Mouse (Mus musculus): ENCODE measurements around the gene Kirrel3. TPM values are rescaled to one million over a fixed set of nuclear protein-coding genes. Genes with fewer than 3 reads are reported as not detected.

Gene Kirrel3
- polyA plus RNA-seq, 1 experiment, result not detected

- Histone ChIP-seq H3K4me1 (ENCODE audit: control insufficient read depth, insufficient read depth, insufficient read length, low read length) (no peaks in the 10 kb centered on the region), H3K4me3 (ENCODE audit: insufficient read depth, low read depth, low read length) (no peak overlapping the region), H3K27ac (replicated peaks; ENCODE audit: low read depth, low read length) (no peak overlapping the region)
Measured at GRCm38 (mm10) chr9:34942122-34942831, 456.6 kb downstream of the Kirrel3 start.

GRCm38 (mm10) chr9:34942996-34943395 lies 457.3 kb downstream of the Kirrel3 start:
- no peak overlapping the region for H3K4me3 ChIP-seq (ENCODE audit: insufficient read depth, low read depth, low read length)

GRCm38 (mm10) chr9:34945301-34945700 lies 459.6 kb downstream of the Kirrel3 start:
- Histone ChIP-seq H3K4me1 (ENCODE audit: control insufficient read depth, insufficient read depth, insufficient read length, low read length) (no peaks in the 10 kb centered on the region), H3K27ac (replicated peaks; ENCODE audit: low read depth, low read length) (no peak overlapping the region), H3K4me3 (ENCODE audit: insufficient read depth, low read depth, low read length) (no peak overlapping the region)

More at GRCm38 (mm10) chr9:34942996-34943395, 457.3 kb downstream of the Kirrel3 start:
- Histone ChIP-seq H3K27ac (replicated peaks; ENCODE audit: low read depth, low read length) (no peak overlapping the region), H3K4me1 (ENCODE audit: control insufficient read depth, insufficient read depth, insufficient read length, low read length) (no peaks in the 10 kb centered on the region)

GRCm38 (mm10) chr9:34947258-34947657 lies 461.6 kb downstream of the Kirrel3 start:
- H3K4me1 ChIP-seq (ENCODE audit: control insufficient read depth, insufficient read depth, insufficient read length, low read length), result no peaks in the 10 kb centered on the region
- H3K4me3 ChIP-seq (ENCODE audit: insufficient read depth, low read depth, low read length), result no peak overlapping the region
- H3K27ac ChIP-seq (replicated peaks; ENCODE audit: low read depth, low read length), result no peak overlapping the region

GRCm38 (mm10) chr9:34947717-34948116 lies 462.0 kb downstream of the Kirrel3 start:
- no peak overlapping the region for H3K27ac ChIP-seq (replicated peaks; ENCODE audit: low read depth, low read length)
- no peaks in the 10 kb centered on the region for H3K4me1 ChIP-seq (ENCODE audit: control insufficient read depth, insufficient read depth, insufficient read length, low read length)
- no peak overlapping the region for H3K4me3 ChIP-seq (ENCODE audit: insufficient read depth, low read depth, low read length)

GRCm38 (mm10) chr9:34953420-34953819 lies 467.7 kb downstream of the Kirrel3 start:
- H3K4me1 ChIP-seq (ENCODE audit: control insufficient read depth, insufficient read depth, insufficient read length, low read length), result no peaks in the 10 kb centered on the region
- H3K4me3 ChIP-seq (ENCODE audit: insufficient read depth, low read depth, low read length), result no peak overlapping the region
- no peak overlapping the region for H3K27ac ChIP-seq (replicated peaks; ENCODE audit: low read depth, low read length)

GRCm38 (mm10) chr9:34954212-34954611 lies 468.5 kb downstream of the Kirrel3 start:
- H3K27ac ChIP-seq (replicated peaks; ENCODE audit: low read depth, low read length), result no peak overlapping the region
- H3K4me3 ChIP-seq (ENCODE audit: insufficient read depth, low read depth, low read length), result no peak overlapping the region
- H3K4me1 ChIP-seq (ENCODE audit: control insufficient read depth, insufficient read depth, insufficient read length, low read length), result no peaks in the 10 kb centered on the region

GRCm38 (mm10) chr9:34956512-34956911 lies 470.8 kb downstream of the Kirrel3 start:
- Histone ChIP-seq H3K4me1 (ENCODE audit: control insufficient read depth, insufficient read depth, insufficient read length, low read length) (peaks cover 10% of the 10 kb centered on the region), H3K4me3 (ENCODE audit: insufficient read depth, low read depth, low read length) (no peak overlapping the region), H3K27ac (replicated peaks; ENCODE audit: low read depth, low read length) (no peak overlapping the region)

GRCm38 (mm10) chr9:34957691-34958090 lies 472.0 kb downstream of the Kirrel3 start:
- Histone ChIP-seq H3K4me1 (ENCODE audit: control insufficient read depth, insufficient read depth, insufficient read length, low read length) (peaks cover 10% of the 10 kb centered on the region), H3K27ac (replicated peaks; ENCODE audit: low read depth, low read length) (no peak overlapping the region), H3K4me3 (ENCODE audit: insufficient read depth, low read depth, low read length) (no peak overlapping the region)

- H3K27ac ChIP-seq (replicated peaks; ENCODE audit: low read depth, low read length), result no peak overlapping the region
- peaks cover 14% of the 10 kb centered on the region for H3K4me1 ChIP-seq (ENCODE audit: control insufficient read depth, insufficient read depth, insufficient read length, low read length)
- H3K4me3 ChIP-seq (ENCODE audit: insufficient read depth, low read depth, low read length), result no peak overlapping the region
Measured at GRCm38 (mm10) chr9:34958183-34958830, 472.6 kb downstream of the Kirrel3 start.

GRCm38 (mm10) chr9:34960736-34961135 lies 475.0 kb downstream of the Kirrel3 start:
- no peak overlapping the region for H3K4me3 ChIP-seq (ENCODE audit: insufficient read depth, low read depth, low read length)
- peak overlapping the region; percentile 96 for H3K27ac ChIP-seq (replicated peaks; ENCODE audit: low read depth, low read length)
- peaks cover 15% of the 10 kb centered on the region for H3K4me1 ChIP-seq (ENCODE audit: control insufficient read depth, insufficient read depth, insufficient read length, low read length)

GRCm38 (mm10) chr9:34961171-34961570 lies 475.5 kb downstream of the Kirrel3 start:
- peak overlapping the region; percentile 96 for H3K27ac ChIP-seq (replicated peaks; ENCODE audit: low read depth, low read length)
- no peak overlapping the region for H3K4me3 ChIP-seq (ENCODE audit: insufficient read depth, low read depth, low read length)
- peaks cover 15% of the 10 kb centered on the region for H3K4me1 ChIP-seq (ENCODE audit: control insufficient read depth, insufficient read depth, insufficient read length, low read length)

GRCm38 (mm10) chr9:34962251-34962650 lies 476.6 kb downstream of the Kirrel3 start:
- Histone ChIP-seq H3K27ac (replicated peaks; ENCODE audit: low read depth, low read length) (no peak overlapping the region), H3K4me1 (ENCODE audit: control insufficient read depth, insufficient read depth, insufficient read length, low read length) (peaks cover 15% of the 10 kb centered on the region), H3K4me3 (ENCODE audit: insufficient read depth, low read depth, low read length) (no peak overlapping the region)

- Histone ChIP-seq H3K4me3 (ENCODE audit: insufficient read depth, low read depth, low read length) (no peak overlapping the region), H3K27ac (replicated peaks; ENCODE audit: low read depth, low read length) (no peak overlapping the region), H3K4me1 (ENCODE audit: control insufficient read depth, insufficient read depth, insufficient read length, low read length) (peaks cover 15% of the 10 kb centered on the region)
Measured at GRCm38 (mm10) chr9:34963593-34963992, 477.9 kb downstream of the Kirrel3 start.

- Histone ChIP-seq H3K27ac (replicated peaks; ENCODE audit: low read depth, low read length) (no peak overlapping the region), H3K4me3 (ENCODE audit: insufficient read depth, low read depth, low read length) (no peak overlapping the region), H3K4me1 (ENCODE audit: control insufficient read depth, insufficient read depth, insufficient read length, low read length) (peaks cover 15% of the 10 kb centered on the region)
Measured at GRCm38 (mm10) chr9:34964172-34965040, 478.7 kb downstream of the Kirrel3 start.

All from brown adipose tissue, adult 24 weeks (tissue).